Mouse (Mus musculus): ENCODE data around the gene P2ry2.

DNA sequence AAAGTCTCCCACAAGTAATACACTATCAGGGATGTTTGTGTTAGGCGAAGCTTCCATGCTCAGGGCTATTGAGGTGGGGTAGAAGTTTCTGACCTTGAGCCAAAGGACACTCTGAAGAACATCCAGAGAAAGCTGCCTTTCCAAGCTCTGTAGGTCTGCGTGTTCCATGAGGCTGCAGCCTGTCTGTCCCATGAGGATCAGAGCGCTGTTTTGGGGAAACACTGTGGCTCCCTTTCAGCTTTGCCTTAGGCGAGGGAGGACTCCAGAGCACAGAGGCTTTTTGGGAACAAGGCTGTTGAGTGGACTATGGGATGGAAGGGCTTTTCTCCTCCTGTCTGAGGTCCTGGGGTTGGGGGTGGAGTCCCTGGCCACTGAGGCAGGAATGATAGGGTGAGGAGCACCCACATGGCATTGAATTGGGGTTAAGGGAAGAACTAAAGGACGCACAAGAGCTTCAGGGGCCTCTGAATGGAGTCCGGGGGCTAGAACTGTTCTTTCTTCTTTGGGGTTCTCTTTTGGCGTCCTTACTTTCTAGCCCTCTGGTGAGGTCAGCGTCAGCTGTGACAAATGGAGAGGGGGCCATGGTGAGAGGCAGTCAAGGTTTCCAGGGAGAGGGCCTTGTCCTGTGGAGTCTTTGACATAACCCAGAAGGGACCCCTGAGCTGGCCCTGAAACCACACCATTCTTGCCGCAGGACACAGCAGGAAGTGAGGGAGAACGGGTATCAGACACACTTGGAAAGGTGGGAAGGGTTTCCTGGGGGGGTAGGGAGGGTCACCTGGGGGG, 43.6 kb downstream of the P2ry2 start:
- TF ChIP-seq CTCF (IDR thresholded peaks at IDR 0.05; ENCODE audit: insufficient read depth, low read depth, low read length) (no peak), POLR2A (IDR thresholded peaks at IDR 0.05; ENCODE audit: insufficient read depth, low read depth, low read length) (no peak)

Data from olfactory bulb, adult 2 months (tissue).